Mouse (Mus musculus): ENCODE measurements at regions not wholly inside any gene's neighbourhood (a gene's known extent, or its start where the extent isn't known, plus 50 kb on each side); places are given as distances from the start of the nearest gene placed in this dataset.

- Histone ChIP-seq H3K9ac (no peak overlapping the region), H3K27me3 (no peaks in the 10 kb centered on the region), H3K4me2 (no peak overlapping the region), H3K9me3 (no peaks in the 10 kb centered on the region), H3K36me3 (no peaks in the 10 kb centered on the region), H3K4me1 (replicated peaks) (no peaks in the 10 kb centered on the region), H3K4me3 (no peak overlapping the region), H3K27ac (replicated peaks) (no peak overlapping the region)
- 91% methylated on average over 5 of the region's 5 CpGs for WGBS
- ATAC-seq (ENCODE audit: low FRiP score, low read depth): no peak
These were observed 66.9 kb upstream of the Msx2 start for GRCm38 (mm10) chr13:53539797-53540196.

DNA sequence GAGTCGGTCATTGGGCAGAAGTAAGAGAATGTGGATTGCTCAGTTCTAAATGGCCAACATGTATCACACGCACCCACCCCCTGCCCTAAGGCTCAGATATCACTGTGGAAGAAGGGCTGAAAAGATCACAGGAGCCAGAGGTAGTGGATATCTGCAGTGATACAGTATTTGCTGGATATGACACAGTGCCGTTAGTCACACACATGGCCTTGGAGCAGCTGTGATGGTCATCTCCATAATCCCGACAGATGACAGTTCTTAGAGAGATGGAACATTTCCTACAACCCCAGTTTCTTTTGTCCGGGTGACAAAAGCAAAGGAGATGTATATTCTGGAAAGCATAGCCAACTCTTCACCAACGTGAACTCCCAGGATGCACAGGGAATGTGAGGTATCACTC is 65.1 kb upstream of the Msx2 start:
- ATAC-seq (ENCODE audit: low FRiP score, low read depth): no peak
- WGBS: 94% methylated on average over 6 of the region's 6 CpGs
- H3K27me3 ChIP-seq: no peaks in the 10 kb centered on the region

GRCm38 (mm10) chr13:53535781-53536425 is 63.0 kb upstream of the Msx2 start:
- ATAC-seq (ENCODE audit: low FRiP score, low read depth): no peak
- Histone ChIP-seq H3K36me3 (no peaks in the 10 kb centered on the region), H3K4me3 (no peak overlapping the region), H3K4me2 (no peak overlapping the region), H3K9me3 (no peaks in the 10 kb centered on the region), H3K9ac (no peak overlapping the region), H3K27me3 (no peaks in the 10 kb centered on the region), H3K27ac (replicated peaks) (no peak overlapping the region), H3K4me1 (replicated peaks) (no peaks in the 10 kb centered on the region)
- 80% methylated on average over 10 of the region's 10 CpGs for WGBS

More for the DNA sequence above, 65.1 kb upstream of the Msx2 start:
- no peaks in the 10 kb centered on the region for H3K4me1 ChIP-seq (replicated peaks)
- no peak overlapping the region for H3K4me2 ChIP-seq
- H3K27ac ChIP-seq (replicated peaks): no peak overlapping the region
- H3K36me3 ChIP-seq: no peaks in the 10 kb centered on the region
- no peak overlapping the region for H3K4me3 ChIP-seq
- H3K9ac ChIP-seq: no peak overlapping the region
- H3K9me3 ChIP-seq: no peaks in the 10 kb centered on the region

DNA sequence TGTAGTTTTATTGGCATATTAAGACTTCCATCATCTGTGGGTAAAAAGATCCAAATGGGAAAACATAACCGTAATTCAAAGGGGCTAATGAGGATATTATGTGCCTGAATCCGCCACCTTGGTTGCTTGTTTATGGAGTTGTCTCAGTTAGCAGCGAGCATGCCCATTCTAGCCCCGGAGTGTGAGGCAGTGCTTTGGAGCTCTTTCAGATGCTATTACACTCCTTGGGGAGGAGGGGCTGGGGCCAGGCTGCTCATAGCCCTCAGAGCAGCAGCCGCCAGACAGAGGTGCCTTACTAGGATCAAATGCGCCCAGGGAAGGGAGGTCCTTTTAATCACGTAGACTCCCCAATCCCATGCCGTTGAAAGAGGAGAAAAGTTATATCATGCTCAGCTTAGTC is 60.9 kb upstream of the Msx2 start:
- no peaks in the 10 kb centered on the region for H3K36me3 ChIP-seq
- H3K27ac ChIP-seq (replicated peaks): no peak overlapping the region
- no peak overlapping the region for H3K9ac ChIP-seq
- no peak overlapping the region for H3K4me3 ChIP-seq
- no peaks in the 10 kb centered on the region for H3K4me1 ChIP-seq (replicated peaks)
- no peak for ATAC-seq (ENCODE audit: low FRiP score, low read depth)
- H3K9me3 ChIP-seq: no peaks in the 10 kb centered on the region
- H3K27me3 ChIP-seq: no peaks in the 10 kb centered on the region
- H3K4me2 ChIP-seq: no peak overlapping the region
- 48% methylated on average over 8 of the region's 8 CpGs for WGBS

DNA sequence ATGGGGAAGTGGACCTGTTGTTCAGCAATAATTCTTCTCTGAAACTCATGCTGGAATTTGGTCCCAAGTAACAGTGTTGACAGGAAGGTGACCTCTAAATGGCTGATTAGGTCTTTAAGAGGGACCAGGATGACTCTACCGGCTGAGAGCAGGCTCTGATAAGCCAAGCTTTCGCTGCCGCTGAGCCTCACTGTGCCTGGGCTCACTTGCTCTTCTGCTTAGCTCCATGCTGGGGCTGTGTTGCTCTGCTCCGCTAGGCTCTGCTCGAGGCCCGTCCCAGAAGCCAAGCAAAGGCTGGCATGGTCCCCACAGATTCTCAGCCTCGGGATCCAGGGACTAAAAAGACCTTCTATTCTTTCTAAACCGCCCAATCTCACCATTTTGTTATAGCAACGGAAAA is 54.0 kb upstream of the Msx2 start:
- 85% methylated on average over 9 of the region's 9 CpGs for WGBS
- Histone ChIP-seq H3K4me1 (replicated peaks) (0 out of 2 replicates have a peak, but pooled peaks cover 6% of the 10 kb centered on the region), H3K36me3 (no peaks in the 10 kb centered on the region), H3K4me2 (no peak overlapping the region), H3K4me3 (no peak overlapping the region), H3K9ac (no peak overlapping the region), H3K27me3 (no peaks in the 10 kb centered on the region), H3K27ac (replicated peaks) (no peak overlapping the region), H3K9me3 (no peaks in the 10 kb centered on the region)
- ATAC-seq (ENCODE audit: low FRiP score, low read depth): no peak

DNA sequence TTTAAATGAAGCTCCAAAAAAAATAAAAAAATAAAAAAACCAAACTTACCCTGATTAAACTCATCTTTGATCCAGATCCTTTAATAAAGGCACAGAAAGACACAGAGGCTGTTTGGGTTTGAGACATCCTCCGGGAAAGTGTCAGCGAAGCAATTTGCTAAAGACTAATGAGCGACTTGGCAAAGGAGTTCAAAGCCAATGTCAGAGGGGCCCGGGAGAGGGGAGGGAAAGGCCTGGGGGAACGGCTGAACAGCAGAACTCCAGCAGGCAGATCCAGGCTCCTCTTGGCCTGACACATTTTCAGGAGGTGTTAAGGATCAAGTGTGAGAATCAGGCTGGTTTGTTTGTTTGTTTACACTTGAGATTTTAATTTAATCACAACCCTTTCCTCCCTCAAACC is 49.9 kb upstream of the Msx2 start:
- Histone ChIP-seq H3K9me3 (no peaks in the 10 kb centered on the region), H3K4me3 (no peak overlapping the region), H3K36me3 (no peaks in the 10 kb centered on the region), H3K9ac (no peak overlapping the region), H3K4me2 (no peak overlapping the region), H3K4me1 (replicated peaks) (peaks cover 30% of the 10 kb centered on the region), H3K27ac (replicated peaks) (no peak overlapping the region), H3K27me3 (no peaks in the 10 kb centered on the region)
- no peak for ATAC-seq (ENCODE audit: low FRiP score, low read depth)
- 17% methylated on average over 5 of the region's 5 CpGs for WGBS

Data from hindbrain, embryonic 15.5 days (tissue).